Mouse (Mus musculus) olfactory bulb, adult 2 months (tissue): ENCODE results near the gene Zfp981. TPM values are rescaled to one million over a fixed set of nuclear protein-coding genes. Genes with fewer than 3 reads are reported as not detected.
"Not testable (repeated sequence)": the region's sequence is repeated elsewhere in the genome, so short reads cannot be mapped to it uniquely, and the experiment has no call there.

Source experiments
- H3K27ac ChIP-seq: fragments of 200-500 bp; 2 replicates; pipeline ENCODE4 v1.5.1; 2012; ENCODE audit warnings: low read depth, low read length; ENCODE audit not compliant: insufficient read depth
- H3K4me1 ChIP-seq: fragments of 200-500 bp; 2 replicates; pipeline ENCODE4 v1.6.1; 2012; ENCODE audit warnings: low read length; ENCODE audit not compliant: control insufficient read depth, insufficient read depth
- H3K4me3 ChIP-seq: fragments of 200-500 bp; 2 replicates; pipeline ENCODE4 v1.5.1; 2012; ENCODE audit warnings: mild to moderate bottlenecking, low read depth, low read length, moderate library complexity; ENCODE audit not compliant: insufficient read depth
- CTCF ChIP-seq: fragments of 200-500 bp; IDR thresholded peaks from 2 replicates; pipeline ENCODE4 v1.5.1; 2012; ENCODE audit warnings: low read depth, mild to moderate bottlenecking, low read length, moderate library complexity; ENCODE audit not compliant: insufficient read depth
- POLR2A ChIP-seq: fragments of 200-500 bp; IDR thresholded peaks from 2 replicates; pipeline ENCODE4 v1.6.1; 2012; ENCODE audit warnings: mild to moderate bottlenecking, low read depth, low read length, moderate library complexity; ENCODE audit not compliant: insufficient read depth
- WGBS: fragments of 180-500 bp; shearing (Covaris S2); methylation state at CpG from one replicate; pipeline ENCODE4 v1.1.7; 2018; 5-methylcytosine and 5-hydroxymethylcytosine counted together
- polyA plus RNA-seq: library from polyadenylated mRNA; stranded (reverse); fragments of >200 nt; gene quantifications from 2 replicates; pipeline ENCODE4 v1.2.4, GENCODE M21; 2012; ENCODE audit warnings: low replicate concordance; ENCODE audit not compliant: missing spikeins, insufficient read depth, insufficient read length

Gene Zfp981
- polyA plus RNA-seq, 1 experiment: not detected

- Histone ChIP-seq H3K27ac (no peak overlapping the region), H3K4me1 (no peaks in the 10 kb centered on the region), H3K4me3 (no peak overlapping the region)
- no peak for TF ChIP-seq CTCF
- TF ChIP-seq POLR2A: no peak
Observed at GRCm38 (mm10) chr4:146535883-146536282, 34.1 kb downstream of the Zfp981 start.

GRCm38 (mm10) chr4:146579905-146580873 is 78.4 kb downstream of the Zfp981 start:
- not testable (repeated sequence) for H3K27ac ChIP-seq, H3K4me1 ChIP-seq, H3K4me3 ChIP-seq
- 2% methylated on average over 17 of the region's 111 CpGs for WGBS

Other genes starting within 250 kb of the Zfp981 start
- not detected in 2 replicates for gene Zfp992, start 53.0 kb upstream of the Zfp981 start, polyA plus RNA-seq
- gene Zfp993, start 108.9 kb downstream of the Zfp981 start, polyA plus RNA-seq: not detected in 2 replicates